Mouse (Mus musculus): ENCODE measurements around the gene Plrg1. TPM values are rescaled to one million over a fixed set of nuclear protein-coding genes. Genes with fewer than 3 reads are reported as not detected.

Plrg1 gene
- polyA plus RNA-seq (2017; shearing (Covaris generic)) = 10 to 100 TPM; 75.2 to 78.4 TPM

GRCm38 (mm10) chr3:83055281-83056038 lies at the start of gene Plrg1:
TSS of gene Plrg1 (plus strand) at chr3:83055522.

GRCm38 (mm10) chr3:83007557-83007956 lies 47.8 kb upstream of the Plrg1 start, which contains the start of gene Fgg:
TSS of gene Fgg (plus strand) at chr3:83007724.

DNA sequence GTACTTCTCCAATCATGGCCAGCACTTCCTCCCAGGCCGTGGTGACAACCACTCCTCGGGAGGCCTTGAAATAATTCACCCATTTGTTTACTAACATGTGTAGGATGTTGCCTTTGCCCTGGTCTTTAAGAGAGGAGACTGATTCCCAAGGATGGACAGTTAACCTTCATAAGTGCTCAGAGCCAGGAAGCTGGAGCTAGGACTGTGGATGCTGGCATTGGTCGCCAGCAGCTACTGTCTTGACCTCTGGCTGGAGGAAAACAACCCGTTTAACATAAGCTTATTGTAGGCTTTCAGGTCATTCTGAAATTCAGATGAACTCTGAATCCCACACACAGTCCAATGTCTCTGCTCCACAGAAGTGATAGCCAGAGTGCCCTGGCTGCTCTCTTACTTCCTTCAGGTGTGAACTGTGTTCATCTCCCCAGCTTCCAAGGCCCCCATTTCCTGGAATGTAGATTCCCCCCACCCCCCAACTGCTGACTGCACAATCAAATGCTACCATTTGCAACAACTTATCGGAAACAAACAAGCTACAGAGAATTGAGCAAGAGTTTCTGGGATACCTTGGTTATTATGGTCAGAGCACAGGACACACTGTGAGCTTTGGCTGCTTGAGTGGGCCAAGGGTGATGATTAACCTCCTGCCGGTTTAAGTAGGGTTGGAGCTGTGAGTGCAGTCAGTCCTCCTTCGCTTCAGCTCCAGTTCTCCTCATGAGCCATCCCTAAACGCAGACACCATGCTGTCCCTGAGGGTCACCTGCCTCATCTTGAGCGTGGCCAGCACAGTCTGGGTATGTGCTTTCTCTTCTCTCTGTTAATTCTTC lies 29.6 kb upstream of the Plrg1 start, which contains the start of gene Fga:
Gene Fga, plus strand, starts transcription at position 602 of the 827 bp plus-strand sequence.

DNA sequence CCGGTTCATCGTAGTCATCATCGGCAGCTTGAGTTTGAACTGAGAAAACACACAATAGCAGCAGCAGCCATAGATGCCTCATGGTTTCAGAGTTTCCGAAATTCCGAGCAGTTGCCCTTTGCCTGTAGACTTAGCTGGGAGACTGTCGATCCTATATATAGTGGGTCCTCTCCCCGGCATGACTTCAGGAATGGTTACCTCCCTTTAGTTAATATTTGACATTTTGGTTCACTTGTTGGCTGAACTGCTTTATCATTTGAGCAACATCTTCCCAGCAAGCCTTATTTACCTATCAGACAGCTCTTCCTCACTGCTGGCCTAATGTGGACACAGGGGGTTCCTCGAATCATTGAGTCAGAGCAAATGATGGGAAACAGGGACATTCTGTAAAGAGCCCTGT lies 5.6 kb upstream of the Plrg1 start, which contains the start of gene Fgb:
Gene Fgb, minus strand, starts transcription at position 184 of the 400 bp plus-strand sequence.

Other genes with a start within 250 kb of the Plrg1 start
- gene Rbm46, start 179.0 kb upstream of the Plrg1 start, polyA plus RNA-seq (2017; shearing (Covaris generic)) = not detected
- under 1 TPM; 0.06 to 0.43 TPM for gene Lrat, start 151.5 kb upstream of the Plrg1 start, polyA plus RNA-seq (2017; shearing (Covaris generic))
- gene Fgg, start 47.8 kb upstream of the Plrg1 start, polyA plus RNA-seq (2017; shearing (Covaris generic)) = under 1 TPM in 1 of 2 experiments, not detected in 1; 0.16 TPM
- under 1 TPM in 1 of 2 experiments, not detected in 1; 0.86 TPM for gene Fga, start 29.4 kb upstream of the Plrg1 start, polyA plus RNA-seq (2017; shearing (Covaris generic))
- gene Fgb, start 5.7 kb upstream of the Plrg1 start, polyA plus RNA-seq (2017; shearing (Covaris generic)) = 1 to 10 TPM in 1 of 2 experiments, not detected in 1; 1.0 TPM
- gene Dchs2, start 72.4 kb downstream of the Plrg1 start, polyA plus RNA-seq (2017; shearing (Covaris generic)) = under 1 TPM; 0.18 to 0.64 TPM